Comparison of ENCODE assay signal across 26 mouse cellular contexts in genomic region chr4:34723186-34723585, GRCm38 (mm10). TPM values are rescaled to one million over a fixed set of nuclear protein-coding genes. Genes with fewer than 3 reads are reported as not detected.
"Had no signal": no experiment of that assay in that cellular context is flagged by ENCODE, and none has a peak within 500 bp of the region (broad histone marks: within the 10 kb centered on the region; RNA-seq: fewer than 3 reads in every experiment).

No protein-coding gene starts in this region.

- ATAC-seq: liver, embryonic 12.5 days; midbrain, embryonic 13.5 days had no signal

- DNase-seq: kidney, postnatal 25 days; liver; lung, adult 18-20 months; lung, postnatal 10 days; lung, postnatal 36 days; thymus, adult 18-20 months; thymus, postnatal 4 days had no signal

RNA-seq across cellular contexts. Expression of gene Cfap206, which starts 6.8 kb away (rescaled TPM):
- polyA plus RNA-seq: large intestine, adult 2 months; liver, embryonic 12.5 days; liver, embryonic 15.5 days; small intestine, adult 2 months; spleen, adult 2 months had no signal

RNA-seq across cellular contexts. Expression of gene Gm136, which starts 32.9 kb away (rescaled TPM):
- total RNA-seq: layer of hippocampus, adult 8-10 months; layer of hippocampus, postnatal 14 days; left cerebral cortex, postnatal 25 days; midbrain, postnatal 0 days had no signal
- polyA plus RNA-seq: kidney, embryonic 14.5 days; kidney, postnatal 0 days; large intestine, adult 2 months; limb, embryonic 10.5 days; limb, embryonic 13.5 days; liver, embryonic 12.5 days; liver, embryonic 15.5 days; lung, embryonic 15.5 days; midbrain, embryonic 10.5 days; midbrain, embryonic 13.5 days; neural tube, embryonic 11.5 days; neural tube, embryonic 14.5 days; small intestine, adult 2 months; spleen, adult 2 months; stomach, embryonic 16.5 days had no signal
